Mouse (Mus musculus) liver, embryonic 14.5 days (tissue): ENCODE results near the gene Casc3. TPM values are rescaled to one million over a fixed set of nuclear protein-coding genes. Genes with fewer than 3 reads are reported as not detected.
A peak's percentile ranks its signal among the peaks of the same experiment; 100 is the strongest.

Experiments used
- ATAC-seq: fragments of 200-750 bp; cut with Nextera tagmentation; 2 replicates; pipeline ENCODE4 v1.8.0; 2017; ENCODE audit warnings: moderate number of reproducible peaks, mild to moderate bottlenecking, moderate library complexity; ENCODE audit not compliant: insufficient read depth
- DNase-seq, 3 experiments: peaks; one replicate each; pipeline ENCODE4 v3.0.0-alpha.2; 2012 to 2013; ENCODE audit warnings: low read depth in 3 of 3, low spot score in 3 of 3
- H3K27ac ChIP-seq: fragments of 300-500 bp; sonication (generic); 2 replicates; pipeline ENCODE4 v1.5.1; 2014; ENCODE audit warnings: moderate library complexity, mild to moderate bottlenecking, control low read depth, inconsistent platforms
- H3K27me3 ChIP-seq: fragments of 300-500 bp; sonication (generic); 2 replicates; pipeline ENCODE4 v1.6.1; 2014; ENCODE audit warnings: mild to moderate bottlenecking, low read length, moderate library complexity; ENCODE audit not compliant: control insufficient read depth, insufficient read depth
- H3K36me3 ChIP-seq: fragments of 300-500 bp; sonication (generic); replicated peaks from 2 replicates; pipeline ENCODE4 v1.6.1; 2014; ENCODE audit warnings: low read depth; ENCODE audit not compliant: control insufficient read depth, insufficient read depth
- H3K4me1 ChIP-seq, 2 experiments: fragments of 200-500 bp in 1 of 2; fragments of 300-500 bp in 1 of 2; sonication (generic) in 1 of 2; replicated peaks; 2 replicates each; pipeline ENCODE4 v1.6.1; 2012 to 2014; ENCODE audit warnings: antibody characterized with exemption in 1 of 2, inconsistent platforms in 1 of 2, low read length in 1 of 2; ENCODE audit not compliant: control insufficient read depth in 2 of 2, insufficient read depth in 2 of 2
- H3K4me2 ChIP-seq: fragments of 300-500 bp; sonication (generic); 2 replicates; pipeline ENCODE4 v1.6.1; 2014; ENCODE audit warnings: low read depth, mild to moderate bottlenecking, control low read depth, moderate library complexity
- H3K4me3 ChIP-seq, 2 experiments: fragments of 200-500 bp in 1 of 2; fragments of 300-500 bp in 1 of 2; sonication (generic) in 1 of 2; 2 replicates each; pipeline ENCODE4 v1.5.1; 2012 to 2014; ENCODE audit warnings: low read depth in 2 of 2, low read length in 2 of 2, mild to moderate bottlenecking in 2 of 2, control low read depth in 1 of 2, inconsistent platforms in 1 of 2, moderate library complexity in 1 of 2; ENCODE audit not compliant: insufficient read depth in 1 of 2
- H3K9ac ChIP-seq: fragments of 300-500 bp; sonication (generic); replicated peaks from 2 replicates; pipeline ENCODE4 v1.6.1; 2014; ENCODE audit warnings: mild to moderate bottlenecking, control low read depth, moderate library complexity
- H3K9me3 ChIP-seq: fragments of 300-500 bp; sonication (generic); 2 replicates; pipeline ENCODE4 v1.6.1; 2016; ENCODE audit warnings: low read length, mixed read lengths; ENCODE audit not compliant: control insufficient read depth
- CTCF ChIP-seq: IDR thresholded peaks from 2 replicates; pipeline ENCODE4 v1.5.1; 2016; ENCODE audit warnings: antibody characterized with exemption, low read depth, control low read depth
- EP300 ChIP-seq: IDR thresholded peaks from 2 replicates; pipeline ENCODE4 v1.6.1; 2016; ENCODE audit warnings: antibody characterized with exemption, low read depth
- WGBS: fragments of 180-500 bp; shearing (Covaris S2); extraction: QIAGEN DNeasy Blood & Tissue Kit; methylation state at CpG from one replicate; pipeline ENCODE4 v1.1.7; 2014; ENCODE audit not compliant: insufficient replicate concordance; 5-methylcytosine and 5-hydroxymethylcytosine counted together
- polyA plus RNA-seq, 2 experiments: library from polyadenylated mRNA; depleted of rRNA in 1 of 2; stranded (reverse) in 1 of 2; unstranded in 1 of 2; fragments of >200 nt; fragmentation: Nextera tagmentation in 1 of 2; extraction: Ambion mirVana in 1 of 2; gene quantifications; 2 replicates each; pipeline versions ENCODE4 v1.2.1 to v1.2.3; 2012 to 2014

The Casc3 gene
- polyA plus RNA-seq, 2 experiments: 11.5 to 12.7 TPM

GRCm38 (mm10) chr11:98766816-98767215 lies 37.9 kb upstream of the Casc3 start:
- Histone ChIP-seq H3K4me1 (peaks cover 35% of the 10 kb centered on the region in 2 experiments), H3K27ac (no peak overlapping the region), H3K4me3 (no peak overlapping the region), H3K4me2 (peak overlapping the region; percentile 80), H3K9me3 (no peaks in the 10 kb centered on the region), H3K9ac (no peak overlapping the region), H3K36me3 (peaks cover 10% of the 10 kb centered on the region; the same call in 1 of the 2 replicates), H3K27me3 (no peaks in the 10 kb centered on the region)
- no peak for DNase-seq
- TF ChIP-seq EP300 (no peak), CTCF (no peak)
- no peak for ATAC-seq
- WGBS: 55% methylated on average over 5 of the region's 5 CpGs

GRCm38 (mm10) chr11:98767276-98767675 lies 37.4 kb upstream of the Casc3 start:
- DNase-seq (peak; percentile 59 to 70 (median 64)), ATAC-seq (peak; percentile 64)
- Histone ChIP-seq H3K4me3 (peak overlapping the region in 1 of 2 experiments; percentile 54; a peak in 2 of 4 replicates), H3K27me3 (no peaks in the 10 kb centered on the region), H3K9ac (no peak overlapping the region; the same call in 1 of the 2 replicates), H3K36me3 (peaks cover 6% of the 10 kb centered on the region; the same call in 1 of the 2 replicates), H3K9me3 (no peaks in the 10 kb centered on the region), H3K4me2 (peak overlapping the region; percentile 80), H3K27ac (peak overlapping the region; percentile 17; the same call in 1 of the 2 replicates), H3K4me1 (peaks cover 37 to 40% of the 10 kb centered on the region in 2 experiments)
- TF ChIP-seq CTCF: no peak
- no peak for TF ChIP-seq EP300
- WGBS: 10% methylated on average over 9 of the region's 9 CpGs

DNA sequence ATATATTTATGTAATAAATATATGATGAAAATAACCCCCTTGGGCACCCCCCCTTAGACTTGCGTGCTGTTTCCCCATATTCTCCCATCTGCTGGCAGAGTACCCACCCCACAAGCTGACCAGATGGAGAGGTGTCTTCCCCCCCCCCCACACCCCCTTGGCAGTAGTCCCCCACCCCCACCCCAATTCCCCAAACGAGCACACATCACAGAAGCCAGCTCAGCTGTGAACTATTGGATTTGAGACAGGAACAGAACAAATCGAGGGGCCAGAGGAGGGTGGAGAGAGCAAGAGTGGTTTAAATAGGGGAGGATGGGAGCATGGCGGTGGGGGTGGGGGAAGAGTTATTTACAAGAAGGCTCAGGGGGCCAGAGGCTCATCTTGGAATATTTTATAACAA lies 37.0 kb upstream of the Casc3 start:
- Histone ChIP-seq H3K27ac (peak overlapping the region; percentile 81), H3K4me3 (peak overlapping the region; percentile 54 to 61; a peak in 3 of 4 replicates), H3K9me3 (no peaks in the 10 kb centered on the region), H3K36me3 (peaks cover 6% of the 10 kb centered on the region; the same call in 1 of the 2 replicates), H3K9ac (peak overlapping the region; percentile 67), H3K4me2 (peak overlapping the region; percentile 80), H3K27me3 (no peaks in the 10 kb centered on the region), H3K4me1 (peaks cover 41 to 44% of the 10 kb centered on the region in 2 experiments)
- no peak for DNase-seq
- no peak for ATAC-seq
- no peak for TF ChIP-seq CTCF
- no peak for TF ChIP-seq EP300
- WGBS: 8% methylated on average over 4 of the region's 4 CpGs

DNA sequence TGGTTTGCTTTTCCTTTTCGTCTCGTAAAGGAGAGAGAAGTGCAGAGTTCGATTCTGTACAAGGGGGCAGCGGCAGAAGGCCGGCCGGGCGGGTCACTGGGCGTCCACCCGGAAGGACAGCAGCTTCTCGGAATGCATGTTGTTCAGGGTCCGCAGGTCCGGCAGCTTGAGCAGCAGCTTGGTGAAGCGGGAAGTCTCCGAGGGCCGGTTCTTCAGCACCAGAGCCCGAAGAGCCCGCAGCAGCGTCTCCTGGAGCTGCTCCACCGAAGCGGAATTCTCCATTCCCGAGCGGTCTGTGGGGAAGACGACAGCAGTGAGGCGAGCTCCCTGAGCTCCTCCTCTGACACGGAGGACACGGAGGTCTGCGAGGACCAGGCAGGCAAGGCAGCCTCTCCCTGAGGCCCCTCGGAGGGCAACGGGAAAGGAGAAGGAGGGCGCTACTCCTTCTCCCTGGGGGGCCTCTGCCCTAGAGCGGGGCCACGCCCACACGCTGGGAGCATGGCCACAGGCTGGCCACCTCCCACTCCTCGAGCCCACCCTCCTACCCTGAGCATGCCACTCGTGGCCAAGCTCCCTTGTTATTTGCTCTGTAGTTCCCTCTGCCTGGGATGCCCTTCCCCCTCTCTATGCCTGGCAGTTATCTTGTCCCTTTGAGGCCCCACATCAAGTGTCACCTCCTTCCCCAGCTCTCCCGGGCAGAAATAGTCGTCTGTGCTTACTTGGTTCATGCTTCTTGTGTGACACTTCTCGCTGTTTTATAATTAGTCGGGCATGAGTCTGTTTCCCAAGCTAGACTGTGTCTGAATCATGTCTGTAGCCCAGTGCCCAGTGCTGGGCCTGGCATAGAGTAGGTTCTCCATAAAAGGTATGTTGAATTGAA lies 36.3 kb upstream of the Casc3 start:
- ATAC-seq (peak; percentile 73), DNase-seq (no peak)
- peak overlapping the region; percentile 67 for H3K9ac ChIP-seq
- H3K9me3 ChIP-seq: no peaks in the 10 kb centered on the region
- peak overlapping the region; percentile 80 for H3K4me2 ChIP-seq
- peaks cover 48 to 49% of the 10 kb centered on the region in 2 experiments for H3K4me1 ChIP-seq
- H3K4me3 ChIP-seq: peak overlapping the region; percentile 54 to 61
- no peak for TF ChIP-seq EP300
- TF ChIP-seq CTCF: 0 out of 2 replicates have a peak, but pooled peaks have one; percentile 10
- WGBS: 21% methylated on average over 38 of the region's 39 CpGs
- H3K36me3 ChIP-seq: peaks cover 6% of the 10 kb centered on the region; the same call in 1 of the 2 replicates
- H3K27me3 ChIP-seq: no peaks in the 10 kb centered on the region
- peak overlapping the region; percentile 81 for H3K27ac ChIP-seq
